Mouse (Mus musculus) kidney, embryonic 15.5 days (tissue): ENCODE measurements around the gene St5. TPM values are rescaled to one million over a fixed set of nuclear protein-coding genes. Genes with fewer than 3 reads are reported as not detected.

Experiments used
- ATAC-seq: fragments of 200-750 bp; cut with Nextera tagmentation; replicated peaks from 2 replicates; pipeline ENCODE4 v1.8.0; 2017; ENCODE audit warnings: moderate TSS enrichment; ENCODE audit not compliant: low FRiP score
- H3K27ac ChIP-seq: fragments of 300-500 bp; sonication (generic); 2 replicates; pipeline ENCODE4 v1.5.1; 2015; ENCODE audit warnings: mild to moderate bottlenecking, inconsistent platforms
- H3K27me3 ChIP-seq: fragments of 300-500 bp; sonication (generic); 2 replicates; pipeline ENCODE4 v1.6.1; 2015; ENCODE audit warnings: inconsistent platforms
- H3K36me3 ChIP-seq: fragments of 300-500 bp; sonication (generic); 2 replicates; pipeline ENCODE4 v1.6.1; 2015; ENCODE audit warnings: inconsistent platforms
- H3K4me1 ChIP-seq: fragments of 300-500 bp; sonication (generic); 2 replicates; pipeline ENCODE4 v1.6.1; 2015; ENCODE audit warnings: inconsistent platforms
- H3K4me2 ChIP-seq: fragments of 300-500 bp; sonication (generic); 2 replicates; pipeline ENCODE4 v1.6.1; 2015; ENCODE audit warnings: moderate library complexity, mild to moderate bottlenecking, inconsistent platforms
- H3K4me3 ChIP-seq: fragments of 300-500 bp; sonication (generic); replicated peaks from 2 replicates; pipeline ENCODE4 v1.5.1; 2015; ENCODE audit warnings: mild to moderate bottlenecking, inconsistent platforms
- H3K9ac ChIP-seq: fragments of 300-500 bp; sonication (generic); 2 replicates; pipeline ENCODE4 v1.6.1; 2015; ENCODE audit warnings: mild to moderate bottlenecking, inconsistent platforms
- H3K9me3 ChIP-seq: fragments of 300-500 bp; sonication (generic); replicated peaks from 2 replicates; pipeline ENCODE4 v1.6.1; 2016; ENCODE audit warnings: inconsistent platforms
- WGBS: fragments of 180-500 bp; shearing (Covaris S2); methylation state at CpG from one replicate; pipeline ENCODE4 v1.1.7; 2015; ENCODE audit warnings: mixed read lengths; 5-methylcytosine and 5-hydroxymethylcytosine counted together
- polyA plus RNA-seq: library from polyadenylated mRNA; unstranded; fragments of >200 nt; fragmentation: Nextera tagmentation; extraction: Ambion mirVana; gene quantifications from 2 replicates; pipeline ENCODE4 v1.2.1, GENCODE M21; 2015

St5 gene
- polyA plus RNA-seq, 1 experiment from 2014 or later = 35.4 TPM

GRCm38 (mm10) chr7:109574166-109574565 is 129.2 kb downstream of the St5 start:
- H3K4me3 ChIP-seq = no peak overlapping the region
- H3K36me3 ChIP-seq = no peaks in the 10 kb centered on the region
- WGBS = 92% methylated on average over 7 of the region's 7 CpGs
- no peaks in the 10 kb centered on the region for H3K27me3 ChIP-seq
- no peak overlapping the region for H3K4me2 ChIP-seq
- peaks cover 13% of the 10 kb centered on the region for H3K4me1 ChIP-seq
- no peak overlapping the region for H3K27ac ChIP-seq
- ATAC-seq = no peak
- H3K9ac ChIP-seq = no peak overlapping the region
- H3K9me3 ChIP-seq = no peaks in the 10 kb centered on the region

GRCm38 (mm10) chr7:109568391-109568892 is 135.0 kb downstream of the St5 start:
- H3K9ac ChIP-seq = no peak overlapping the region
- peaks cover 9% of the 10 kb centered on the region for H3K4me1 ChIP-seq
- no peaks in the 10 kb centered on the region for H3K9me3 ChIP-seq
- H3K4me3 ChIP-seq = no peak overlapping the region
- ATAC-seq = no peak
- H3K27me3 ChIP-seq = no peaks in the 10 kb centered on the region
- H3K4me2 ChIP-seq = no peak overlapping the region
- no peak overlapping the region for H3K27ac ChIP-seq
- peaks cover 9% of the 10 kb centered on the region; the same call in 1 of the 2 replicates for H3K36me3 ChIP-seq
- 91% methylated on average over 4 of the region's 4 CpGs for WGBS

- no peaks in the 10 kb centered on the region for H3K27me3 ChIP-seq
- H3K4me1 ChIP-seq = peaks cover 22% of the 10 kb centered on the region
- H3K4me2 ChIP-seq = no peak overlapping the region
- no peak overlapping the region for H3K4me3 ChIP-seq
- no peak for ATAC-seq
- no peak overlapping the region for H3K9ac ChIP-seq
- H3K9me3 ChIP-seq = no peaks in the 10 kb centered on the region
- WGBS = 67% methylated on average over 11 of the region's 11 CpGs
- H3K36me3 ChIP-seq = peaks cover 9% of the 10 kb centered on the region; the same call in 1 of the 2 replicates
- H3K27ac ChIP-seq = no peak overlapping the region
These were observed 136.3 kb downstream of the St5 start for GRCm38 (mm10) chr7:109566841-109567768.

GRCm38 (mm10) chr7:109566327-109566726 is 137.1 kb downstream of the St5 start:
- no peak overlapping the region for H3K27ac ChIP-seq
- ATAC-seq = no peak
- H3K9ac ChIP-seq = no peak overlapping the region
- H3K4me1 ChIP-seq = peaks cover 29% of the 10 kb centered on the region
- H3K27me3 ChIP-seq = no peaks in the 10 kb centered on the region
- H3K4me3 ChIP-seq = no peak overlapping the region
- peaks cover 9% of the 10 kb centered on the region; the same call in 1 of the 2 replicates for H3K36me3 ChIP-seq
- no peak overlapping the region for H3K4me2 ChIP-seq
- no peaks in the 10 kb centered on the region for H3K9me3 ChIP-seq

- H3K9ac ChIP-seq = no peak overlapping the region
- no peak overlapping the region for H3K4me2 ChIP-seq
- H3K27ac ChIP-seq = peak overlapping the region; percentile 73
- WGBS = 38% methylated on average over 4 of the region's 4 CpGs
- H3K4me3 ChIP-seq = no peak overlapping the region
- no peaks in the 10 kb centered on the region for H3K27me3 ChIP-seq
- no peak; the same call in 1 of the 2 replicates for ATAC-seq
- peaks cover 36% of the 10 kb centered on the region for H3K4me1 ChIP-seq
- H3K9me3 ChIP-seq = no peaks in the 10 kb centered on the region
- H3K36me3 ChIP-seq = peaks cover 7% of the 10 kb centered on the region; the same call in 1 of the 2 replicates
These were observed 139.5 kb downstream of the St5 start for GRCm38 (mm10) chr7:109563775-109564362.

- H3K4me3 ChIP-seq = no peak overlapping the region
- no peaks in the 10 kb centered on the region for H3K27me3 ChIP-seq
- H3K4me2 ChIP-seq = peak overlapping the region; percentile 12; the same call in 1 of the 2 replicates
- no peak overlapping the region for H3K9ac ChIP-seq
- H3K4me1 ChIP-seq = peaks cover 36% of the 10 kb centered on the region
- peak; percentile 48; the same call in 1 of the 2 replicates for ATAC-seq
- no peaks in the 10 kb centered on the region for H3K36me3 ChIP-seq
- no peaks in the 10 kb centered on the region for H3K9me3 ChIP-seq
- H3K27ac ChIP-seq = peak overlapping the region; percentile 73
- 47% methylated on average over 5 of the region's 5 CpGs for WGBS
These were observed 140.7 kb downstream of the St5 start for GRCm38 (mm10) chr7:109562676-109563075.

- no peak for ATAC-seq
- Histone ChIP-seq H3K36me3 (no peaks in the 10 kb centered on the region), H3K27me3 (no peaks in the 10 kb centered on the region), H3K4me3 (no peak overlapping the region), H3K4me1 (peaks cover 36% of the 10 kb centered on the region), H3K27ac (peak overlapping the region; percentile 73), H3K4me2 (peak overlapping the region; percentile 23; the same call in 1 of the 2 replicates), H3K9ac (no peak overlapping the region), H3K9me3 (no peaks in the 10 kb centered on the region)
- 28% methylated on average over 4 of the region's 4 CpGs for WGBS
These were observed 141.2 kb downstream of the St5 start for GRCm38 (mm10) chr7:109562154-109562599.

GRCm38 (mm10) chr7:109561466-109562153 is 141.8 kb downstream of the St5 start:
- Histone ChIP-seq H3K4me2 (0 out of 2 replicates have a peak overlapping the region, but pooled peaks have one; percentile 23), H3K4me3 (no peak overlapping the region), H3K4me1 (peaks cover 36% of the 10 kb centered on the region), H3K27ac (peak overlapping the region; percentile 58; the same call in 1 of the 2 replicates), H3K9ac (no peak overlapping the region), H3K36me3 (no peaks in the 10 kb centered on the region), H3K9me3 (no peaks in the 10 kb centered on the region), H3K27me3 (no peaks in the 10 kb centered on the region)
- ATAC-seq = no peak
- WGBS = 53% methylated on average over 8 of the region's 8 CpGs

GRCm38 (mm10) chr7:109559536-109559935 is 143.9 kb downstream of the St5 start:
- H3K4me2 ChIP-seq = no peak overlapping the region
- H3K36me3 ChIP-seq = peaks cover 8% of the 10 kb centered on the region; the same call in 1 of the 2 replicates
- no peak overlapping the region for H3K4me3 ChIP-seq
- H3K9me3 ChIP-seq = no peaks in the 10 kb centered on the region
- no peak; the same call in 1 of the 2 replicates for ATAC-seq
- peaks cover 36% of the 10 kb centered on the region for H3K4me1 ChIP-seq
- 42% methylated on average over 6 of the region's 6 CpGs for WGBS
- H3K27me3 ChIP-seq = no peaks in the 10 kb centered on the region
- H3K27ac ChIP-seq = no peak overlapping the region
- H3K9ac ChIP-seq = no peak overlapping the region

- 92% methylated on average over 5 of the region's 5 CpGs for WGBS
- Histone ChIP-seq H3K4me2 (no peak overlapping the region), H3K9me3 (no peaks in the 10 kb centered on the region), H3K27me3 (no peaks in the 10 kb centered on the region), H3K27ac (no peak overlapping the region), H3K36me3 (peaks cover 70% of the 10 kb centered on the region), H3K9ac (no peak overlapping the region), H3K4me3 (no peak overlapping the region), H3K4me1 (0 out of 2 replicates have a peak, but pooled peaks cover 3% of the 10 kb centered on the region)
- no peak for ATAC-seq
These were observed 156.7 kb downstream of the St5 start for GRCm38 (mm10) chr7:109546726-109547125.

GRCm38 (mm10) chr7:109546186-109546585 is 157.2 kb downstream of the St5 start:
- Histone ChIP-seq H3K9me3 (no peaks in the 10 kb centered on the region), H3K4me2 (no peak overlapping the region), H3K36me3 (peaks cover 69% of the 10 kb centered on the region), H3K27ac (no peak overlapping the region), H3K27me3 (no peaks in the 10 kb centered on the region), H3K9ac (no peak overlapping the region), H3K4me1 (0 out of 2 replicates have a peak, but pooled peaks cover 3% of the 10 kb centered on the region), H3K4me3 (no peak overlapping the region)
- 81% methylated on average over 2 of the region's 2 CpGs for WGBS
- no peak for ATAC-seq
